Mouse (Mus musculus) myocyte (in vitro differentiated cells): ENCODE results near the gene Ano10.

Experiments
- CEBPB ChIP-seq: IDR thresholded peaks from 2 replicates; pipeline ENCODE4 v1.6.1; 2011; ENCODE audit warnings: mild to moderate bottlenecking, moderate library complexity; ENCODE audit not compliant: poor library complexity, insufficient read depth, severe bottlenecking
- E2F4 ChIP-seq: IDR thresholded peaks from one replicate; pipeline ENCODE4 v1.6.1; 2011; ENCODE audit warnings: mild to moderate bottlenecking, control low read depth, moderate library complexity; ENCODE audit not compliant: insufficient read depth
- MAX ChIP-seq: IDR thresholded peaks from one replicate; pipeline ENCODE4 v1.6.1; 2011; ENCODE audit warnings: low read depth, mild to moderate bottlenecking, control low read depth
- MYOD1 ChIP-seq, 3 experiments: IDR thresholded peaks; one replicate each; pipeline ENCODE4 v1.6.1; 2011; ENCODE audit warnings: control low read depth in 2 of 3, low read depth in 2 of 3, mild to moderate bottlenecking in 2 of 3, moderate library complexity in 1 of 3; ENCODE audit not compliant: insufficient read length in 2 of 3, control insufficient read depth in 1 of 3
- MYOG ChIP-seq, 3 experiments: IDR thresholded peaks; one replicate each; pipeline ENCODE4 v1.6.1; 2011; ENCODE audit warnings: control low read depth in 2 of 3, low read depth in 2 of 3, mild to moderate bottlenecking in 2 of 3; ENCODE audit not compliant: insufficient read length in 2 of 3, control insufficient read depth in 1 of 3, insufficient read depth in 1 of 3
- POLR2A ChIP-seq: IDR thresholded peaks from one replicate; pipeline ENCODE4 v1.6.1; 2011; ENCODE audit warnings: low read depth, mild to moderate bottlenecking, control low read depth, moderate library complexity; ENCODE audit not compliant: insufficient read length
- POLR2AphosphoS2 ChIP-seq: IDR thresholded peaks from one replicate; pipeline ENCODE4 v1.6.1; 2011; ENCODE audit warnings: low read depth, control low read depth; ENCODE audit not compliant: insufficient read length
- REST ChIP-seq: IDR thresholded peaks from one replicate; pipeline ENCODE4 v1.6.1; 2011; ENCODE audit warnings: mild to moderate bottlenecking, control low read depth, moderate library complexity; ENCODE audit not compliant: insufficient read depth, insufficient read length
- SRF ChIP-seq: IDR thresholded peaks from one replicate; pipeline ENCODE4 v1.6.1; 2011; ENCODE audit warnings: low read depth; ENCODE audit not compliant: control insufficient read depth, insufficient read length
- TCF12 ChIP-seq: IDR thresholded peaks from one replicate; pipeline ENCODE4 v1.6.1; 2011; ENCODE audit warnings: mild to moderate bottlenecking, control low read depth; ENCODE audit not compliant: poor library complexity, insufficient read depth, severe bottlenecking
- TCF3 ChIP-seq: IDR thresholded peaks from one replicate; pipeline ENCODE4 v1.6.1; 2011; ENCODE audit warnings: low read depth, control low read depth; ENCODE audit not compliant: insufficient read length
- USF1 ChIP-seq: IDR thresholded peaks from one replicate; pipeline ENCODE4 v1.6.1; 2011; ENCODE audit warnings: low read depth, mild to moderate bottlenecking, control low read depth, moderate library complexity

- TF ChIP-seq POLR2A = no peak
- no peak for TF ChIP-seq POLR2AphosphoS2
- TF ChIP-seq TCF12 = no peak
- no peak for TF ChIP-seq MYOG (IDR thresholded peaks at IDR 0.05; ENCODE audit: control insufficient read depth in 1 of 3, insufficient read depth in 1 of 3, insufficient read length in 2 of 3, low read depth in 2 of 3)
- TF ChIP-seq MYOD1 (IDR thresholded peaks at IDR 0.05; ENCODE audit: control insufficient read depth in 1 of 3, insufficient read length in 2 of 3, low read depth in 2 of 3) = no peak
- TF ChIP-seq CEBPB = no peak
- TF ChIP-seq USF1 = no peak
- no peak for TF ChIP-seq E2F4
- TF ChIP-seq SRF = no peak
- no peak for TF ChIP-seq MAX
- TF ChIP-seq TCF3 = no peak
- TF ChIP-seq REST = no peak
These were observed 115.8 kb downstream of the Ano10 start for GRCm38 (mm10) chr9:122178427-122178826.
